Mouse (Mus musculus) bone marrow macrophage, adult 2 months (primary cell): ENCODE measurements at regions not wholly inside any gene's neighbourhood (a gene's known extent, or its start where the extent isn't known, plus 50 kb on each side); places are given as distances from the start of the nearest gene placed in this dataset.

ENCODE experiments used
- CTCF ChIP-seq: IDR thresholded peaks from 2 replicates; pipeline ENCODE4 v1.5.1; 2012; ENCODE audit warnings: low read depth, mild to moderate bottlenecking, low read length, moderate library complexity
- POLR2A ChIP-seq: IDR thresholded peaks from 2 replicates; pipeline ENCODE4 v1.6.1; 2012; ENCODE audit warnings: mild to moderate bottlenecking, low read depth, low read length, borderline replicate concordance

GRCm38 (mm10) chr1:64192736-64193135, 70.7 kb upstream of the Klf7 start:
- TF ChIP-seq CTCF (no peak), POLR2A (no peak)
